In genomic region chr9:41207130-41208104, GRCm38 (mm10) we compare ENCODE assay signal across 8 mouse cellular contexts. TPM values are rescaled to one million over a fixed set of nuclear protein-coding genes. Genes with fewer than 3 reads are reported as not detected.
DNase-seq lines count a peak whose midpoint lies in the region; ATAC-seq lines count a peak whose summit lies in the region.

No protein-coding gene starts in this region.

- no peaks in the 10 kb centered on the region for H3K27me3 ChIP-seq in intestine, embryonic 14.5 days (replicated peaks; ENCODE audit: control insufficient read depth, insufficient read depth, low read length)

- peak overlapping the region; percentile 61 for H3K9ac ChIP-seq in intestine, embryonic 14.5 days (ENCODE audit: low read length)

- peak overlapping the region; percentile 96 for H3K27ac ChIP-seq in intestine, embryonic 14.5 days (ENCODE audit: low read depth)

- H3K36me3 ChIP-seq in intestine, embryonic 14.5 days (ENCODE audit: control insufficient read depth, insufficient read depth, low read length): no peaks in the 10 kb centered on the region

- H3K9me3 ChIP-seq in intestine, embryonic 14.5 days (ENCODE audit: control insufficient read depth, low read length): no peaks in the 10 kb centered on the region

- peak overlapping the region; percentile 52 for H3K4me3 ChIP-seq in intestine, embryonic 14.5 days (ENCODE audit: low read depth, low read length)

- H3K4me1 ChIP-seq in intestine, embryonic 14.5 days (replicated peaks; ENCODE audit: control insufficient read depth, insufficient read depth, low read length): peaks cover 9% of the 10 kb centered on the region; the same call in 1 of the 2 replicates

- 8% methylated on average over 28 of the region's 28 CpGs for WGBS in intestine, embryonic 14.5 days

- ATAC-seq in intestine, embryonic 14.5 days (replicated peaks; ENCODE audit: low FRiP score, low TSS enrichment, low read depth): peak; percentile 93

- peak overlapping the region; percentile 63 for H3K4me2 ChIP-seq in intestine, embryonic 14.5 days (ENCODE audit: low read length)

- intact Hi-C loops in left cerebral cortex, postnatal 14 days (cut with DNase I): no loop called here

- peak; percentile 76 to 89 for DNase-seq in adrenal gland, adult 18-20 months (ENCODE audit: low spot score in 2 of 2)
- DNase-seq in embryo, embryonic 11 days: peak; percentile 98
- DNase-seq in gastrocnemius, postnatal 25 days: peak; percentile 89
- DNase-seq in intestine, embryonic 14.5 days (ENCODE audit: low spot score): peak; percentile 97
- peak; percentile 96 to 98 for DNase-seq in left cerebral cortex, postnatal 14 days (ENCODE audit: low spot score in 2 of 2)
- DNase-seq in mesoderm, embryonic 11.5 days (ENCODE audit: low read depth, low spot score): peak; percentile 98
- DNase-seq in right cerebral cortex, postnatal 36 days (ENCODE audit: low spot score in 2 of 2): peak; percentile 92 to 93
- peak; percentile 91 for DNase-seq in yolk sac, embryonic 10.5 days (ENCODE audit: low spot score)

RNA-seq across cellular contexts. Expression of gene Ubash3b, which starts 45.9 kb away (rescaled TPM):
- 1 to 10 TPM; 2.0 to 2.7 TPM for total RNA-seq in adrenal gland, adult 18-20 months (2021)
- 1 to 10 TPM in 1 of 2 experiments, under 1 TPM in 1; 0.38 to 1.3 TPM for total RNA-seq in gastrocnemius, postnatal 25 days (2021)
- polyA plus RNA-seq in intestine, embryonic 14.5 days (2014; fragmentation: Nextera tagmentation; extraction: Ambion mirVana): 5.5 and 5.6 TPM in 2 replicates
- total RNA-seq in left cerebral cortex, postnatal 14 days (2021): 10 to 100 TPM; 26.6 to 28.1 TPM

Comparison
In these comparisons a context has a peak if more than half of its experiments do, and no peak if none do; other contexts are left out.
1. Peak in every context shown above with its lines: DNase-seq, ATAC-seq, H3K4me3 ChIP-seq and H3K27ac ChIP-seq.
2. RNA of gene Ubash3b, which starts 45.9 kb away (total RNA-seq): 26.6 to 28.1 TPM in left cerebral cortex, postnatal 14 days; 2.0 to 2.7 TPM in adrenal gland, adult 18-20 months and 0.38 to 1.3 TPM in gastrocnemius, postnatal 25 days; every median in the first group is over 4 times any median in the second.